ENCODE assay signal across 9 mouse cellular contexts in the genomic region with DNA sequence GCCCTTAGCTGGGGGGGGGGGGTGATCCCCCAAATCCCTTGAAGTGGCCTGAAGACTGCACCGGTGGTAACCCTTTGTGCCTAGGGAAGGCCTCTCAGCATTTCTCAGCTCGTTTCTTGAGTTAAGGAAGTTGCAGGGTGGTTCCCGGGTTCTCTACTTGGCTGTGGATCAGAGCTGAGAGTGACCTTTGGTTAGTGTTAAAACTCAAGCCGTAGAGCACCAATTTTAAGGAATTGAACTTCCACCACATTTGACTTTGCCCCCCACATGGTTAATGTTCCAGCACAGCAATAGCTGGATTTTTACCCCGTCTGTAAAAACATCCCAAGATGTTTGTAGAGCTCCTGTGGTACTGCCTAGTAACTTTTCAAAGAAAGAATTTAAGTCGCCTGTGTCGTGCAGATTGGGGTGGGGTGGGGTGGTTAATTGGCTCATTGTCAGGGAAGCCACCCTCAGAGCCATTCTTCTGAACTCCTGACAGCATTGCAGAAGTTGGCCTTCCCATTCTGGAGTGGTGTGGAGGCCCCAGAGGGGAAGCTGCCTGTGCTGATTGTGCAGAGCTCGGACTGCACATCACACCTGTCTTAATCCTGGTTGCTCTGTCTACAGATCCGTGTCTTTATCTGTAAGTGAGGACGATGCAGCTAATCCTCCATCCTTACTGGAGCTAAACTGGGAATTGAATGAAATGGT. TPM values are rescaled to one million over a fixed set of nuclear protein-coding genes. Genes with fewer than 3 reads are reported as not detected.
DNase-seq lines count a peak whose midpoint lies in the region; ATAC-seq and TF ChIP-seq lines count a peak whose summit lies in the region.
"Had no signal": no experiment of that assay in that cellular context is flagged by ENCODE, and none has a peak within 500 bp of the region (broad histone marks: within the 10 kb centered on the region; RNA-seq: fewer than 3 reads in every experiment).

No protein-coding gene starts in this region.

- H3K9me3 ChIP-seq in hindbrain, embryonic 10.5 days, result no peaks in the 10 kb centered on the region
- no peaks in the 10 kb centered on the region for H3K9me3 ChIP-seq in limb, embryonic 13.5 days
- H3K9me3 ChIP-seq in stomach, embryonic 16.5 days (replicated peaks; ENCODE audit: control insufficient read depth, low read length), result no peaks in the 10 kb centered on the region

- no peak for ATAC-seq in limb, embryonic 13.5 days (ENCODE audit: low FRiP score, low read depth)
- ATAC-seq in stomach, embryonic 16.5 days (ENCODE audit: insufficient read depth, low FRiP score), result no peak

- H3K27ac ChIP-seq in hindbrain, embryonic 10.5 days, result peak overlapping the region; percentile 94; the same call in 1 of the 2 replicates
- peak overlapping the region; percentile 55; the same call in 1 of the 2 replicates for H3K27ac ChIP-seq in limb, embryonic 13.5 days
- H3K27ac ChIP-seq in stomach, embryonic 16.5 days (ENCODE audit: low read length), result peak overlapping the region; percentile 90; the same call in 1 of the 2 replicates

- WGBS in lung, adult 2 months, result 32% methylated on average over 10 of the region's 10 CpGs
- WGBS in hindbrain, embryonic 10.5 days, result 69% methylated on average over 10 of the region's 10 CpGs
- WGBS in limb, embryonic 13.5 days, result 75% methylated on average over 10 of the region's 10 CpGs
- 62% methylated on average over 10 of the region's 10 CpGs for WGBS in stomach, embryonic 16.5 days

- peak overlapping the region; percentile 86 for H3K4me2 ChIP-seq in limb, embryonic 13.5 days (replicated peaks)
- H3K4me2 ChIP-seq in stomach, embryonic 16.5 days (ENCODE audit: low read depth, low read length), result peak overlapping the region; percentile 76

- H3K4me3 ChIP-seq in lung, adult 2 months (replicated peaks; ENCODE audit: extremely low read depth, low read depth, low read length), result no peak overlapping the region
- H3K4me3 ChIP-seq in hindbrain, embryonic 10.5 days, result peak overlapping the region; percentile 97
- H3K4me3 ChIP-seq in limb, embryonic 13.5 days, result peak overlapping the region; percentile 91
- H3K4me3 ChIP-seq in stomach, embryonic 16.5 days (replicated peaks; ENCODE audit: low read length), result peak overlapping the region; percentile 90

- peak; percentile 19 for DNase-seq in lung, postnatal 36 days
- no peak for DNase-seq in lung, adult 2 months
- no peak for DNase-seq in hindbrain, embryonic 10.5 days (ENCODE audit: low spot score)
- no peak for DNase-seq in cerebellum, adult 18-20 months
- DNase-seq in cerebellum, postnatal 36 days, result no peak
- no peak for DNase-seq in embryo, embryonic 9.5 days (ENCODE audit: extremely low spot score)
- DNase-seq: adrenal gland, adult 8-10 months had no signal

- TF ChIP-seq CTCF in lung, adult 2 months (IDR thresholded peaks at IDR 0.05; ENCODE audit: insufficient read depth, low read length), result no peak

- no peaks in the 10 kb centered on the region for H3K27me3 ChIP-seq in hindbrain, embryonic 10.5 days (ENCODE audit: insufficient read depth, poor library complexity, severe bottlenecking)
- H3K27me3 ChIP-seq in limb, embryonic 13.5 days, result no peaks in the 10 kb centered on the region
- no peaks in the 10 kb centered on the region for H3K27me3 ChIP-seq in stomach, embryonic 16.5 days (ENCODE audit: control insufficient read depth, insufficient read depth, low read length)

- no peak for TF ChIP-seq POLR2A in lung, adult 2 months (IDR thresholded peaks at IDR 0.05; ENCODE audit: borderline replicate concordance, extremely low read depth, low read depth, low read length)

- H3K9ac ChIP-seq in limb, embryonic 13.5 days, result peak overlapping the region; percentile 83
- peak overlapping the region; percentile 88 for H3K9ac ChIP-seq in stomach, embryonic 16.5 days (ENCODE audit: low read length)

- H3K4me1 ChIP-seq in lung, adult 2 months (ENCODE audit: control insufficient read depth, insufficient read depth, low read length), result 0 out of 2 replicates have a peak, but pooled peaks cover 6% of the 10 kb centered on the region
- H3K4me1 ChIP-seq in hindbrain, embryonic 10.5 days (replicated peaks), result peaks cover 26% of the 10 kb centered on the region
- H3K4me1 ChIP-seq in limb, embryonic 13.5 days, result peaks cover 25% of the 10 kb centered on the region
- peaks cover 21% of the 10 kb centered on the region for H3K4me1 ChIP-seq in stomach, embryonic 16.5 days (ENCODE audit: control insufficient read depth, insufficient read depth, low read length)

- H3K36me3 ChIP-seq in hindbrain, embryonic 10.5 days, result peaks cover 45% of the 10 kb centered on the region
- H3K36me3 ChIP-seq in limb, embryonic 13.5 days, result peaks cover 49% of the 10 kb centered on the region
- H3K36me3 ChIP-seq in stomach, embryonic 16.5 days (ENCODE audit: control insufficient read depth, insufficient read depth, low read length), result no peaks in the 10 kb centered on the region

RNA-seq across cellular contexts. Expression of a gene that starts 1.5 kb away (rescaled TPM):
- 43.3 and 56.6 TPM in 2 replicates for polyA plus RNA-seq in lung, adult 2 months (2012; rRNA removed)
- 6.9 and 10.2 TPM in 2 replicates for polyA plus RNA-seq in hindbrain, embryonic 10.5 days (2016; fragmentation: Nextera tagmentation; extraction: Ambion mirVana)
- 10.1 and 10.7 TPM in 2 replicates for polyA plus RNA-seq in limb, embryonic 13.5 days (2015; fragmentation: Nextera tagmentation; extraction: Ambion mirVana)
- polyA plus RNA-seq in stomach, embryonic 16.5 days (2015; fragmentation: Nextera tagmentation; extraction: Ambion mirVana), result 5.2 and 5.4 TPM in 2 replicates

RNA-seq across cellular contexts. Expression of a gene that starts 10.7 kb away (rescaled TPM):
- polyA plus RNA-seq in lung, adult 2 months (2012; rRNA removed), result 52.0 and 56.6 TPM in 2 replicates
- polyA plus RNA-seq in hindbrain, embryonic 10.5 days (2016; fragmentation: Nextera tagmentation; extraction: Ambion mirVana), result 6.5 and 8.7 TPM in 2 replicates
- 11.2 and 12.5 TPM in 2 replicates for polyA plus RNA-seq in limb, embryonic 13.5 days (2015; fragmentation: Nextera tagmentation; extraction: Ambion mirVana)
- polyA plus RNA-seq in stomach, embryonic 16.5 days (2015; fragmentation: Nextera tagmentation; extraction: Ambion mirVana), result 5.1 and 5.4 TPM in 2 replicates

RNA-seq across cellular contexts. Expression of a gene that starts 36.2 kb away (rescaled TPM):
- polyA plus RNA-seq in lung, adult 2 months (2012; rRNA removed), result 58.1 and 87.9 TPM in 2 replicates
- 15.9 and 17.5 TPM in 2 replicates for polyA plus RNA-seq in hindbrain, embryonic 10.5 days (2016; fragmentation: Nextera tagmentation; extraction: Ambion mirVana)
- polyA plus RNA-seq in limb, embryonic 13.5 days (2015; fragmentation: Nextera tagmentation; extraction: Ambion mirVana), result 17.2 and 19.2 TPM in 2 replicates
- 17.5 and 19.0 TPM in 2 replicates for polyA plus RNA-seq in stomach, embryonic 16.5 days (2015; fragmentation: Nextera tagmentation; extraction: Ambion mirVana)

RNA-seq across cellular contexts. Expression of a gene that starts 41.6 kb away (rescaled TPM):
- 63.0 and 65.3 TPM in 2 replicates for polyA plus RNA-seq in lung, adult 2 months (2012; rRNA removed)
- 37.6 and 41.5 TPM in 2 replicates for polyA plus RNA-seq in hindbrain, embryonic 10.5 days (2016; fragmentation: Nextera tagmentation; extraction: Ambion mirVana)
- 25.3 and 27.9 TPM in 2 replicates for polyA plus RNA-seq in limb, embryonic 13.5 days (2015; fragmentation: Nextera tagmentation; extraction: Ambion mirVana)
- polyA plus RNA-seq in stomach, embryonic 16.5 days (2015; fragmentation: Nextera tagmentation; extraction: Ambion mirVana), result 37.4 and 41.4 TPM in 2 replicates

RNA-seq across cellular contexts. Expression of a gene that starts 43.2 kb away (rescaled TPM):
- 18.3 and 18.8 TPM in 2 replicates for polyA plus RNA-seq in lung, adult 2 months (2012; rRNA removed)
- 79.7 and 87.6 TPM in 2 replicates for polyA plus RNA-seq in hindbrain, embryonic 10.5 days (2016; fragmentation: Nextera tagmentation; extraction: Ambion mirVana)
- 87.8 and 96.7 TPM in 2 replicates for polyA plus RNA-seq in limb, embryonic 13.5 days (2015; fragmentation: Nextera tagmentation; extraction: Ambion mirVana)
- polyA plus RNA-seq in stomach, embryonic 16.5 days (2015; fragmentation: Nextera tagmentation; extraction: Ambion mirVana), result 62.7 and 65.6 TPM in 2 replicates
